Mouse (Mus musculus) lung, postnatal 25 days (tissue): ENCODE measurements around the gene Gm2956.
"Not testable (repeated sequence)": the region's sequence is repeated elsewhere in the genome, so short reads cannot be mapped to it uniquely, and the experiment has no call there.

Source experiments
- DNase-seq: peaks from one replicate; pipeline ENCODE4 v3.0.0; 2022; ENCODE audit warnings: low spot score

Gene Gm2956

GRCm38 (mm10) chr14:3332087-3332677 lies at the start of gene Gm2956:
TSS of gene Gm2956 (plus strand) at chr14:3332627.
- DNase-seq = not testable (repeated sequence)

GRCm38 (mm10) chr14:3333406-3333805 lies 979 bp downstream of the Gm2956 start:
- not testable (repeated sequence) for DNase-seq

- DNase-seq = not testable (repeated sequence)
Observed at GRCm38 (mm10) chr14:3394793-3395192, 62.4 kb downstream of the Gm2956 start, which contains the start of gene Gm10413. TSS of gene Gm10413 (plus strand) at chr14:3395093.
